ENCODE assay signal across 19 mouse cellular contexts in the genomic region with DNA sequence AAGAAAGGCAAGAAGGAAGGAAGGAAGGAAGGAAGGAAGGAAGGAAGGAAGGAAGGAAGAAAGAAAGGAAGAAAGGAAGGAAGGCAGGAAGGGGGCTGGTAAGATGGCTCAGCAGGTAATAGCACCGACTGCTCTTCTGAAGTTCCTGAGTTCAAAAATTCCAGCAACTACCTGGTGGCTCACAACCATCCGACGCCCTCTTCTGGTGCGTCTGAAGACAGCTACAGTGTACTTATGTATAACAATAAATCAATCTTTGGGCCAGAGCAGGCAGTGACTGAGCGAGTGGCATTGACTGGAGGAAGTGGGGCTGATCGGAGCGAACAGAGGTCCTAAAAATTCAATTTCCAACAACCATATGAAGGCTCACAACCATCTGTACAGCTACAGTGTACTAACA. TPM values are rescaled to one million over a fixed set of nuclear protein-coding genes. Genes with fewer than 3 reads are reported as not detected.
DNase-seq lines count a peak whose midpoint lies in the region; ATAC-seq and TF ChIP-seq lines count a peak whose summit lies in the region.
"Not testable (repeated sequence)": the region's sequence is repeated elsewhere in the genome, so short reads cannot be mapped to it uniquely, and the experiment has no call there.
"Had no signal": no experiment of that assay in that cellular context is flagged by ENCODE, and none has a peak within 500 bp of the region (broad histone marks: within the 10 kb centered on the region; RNA-seq: fewer than 3 reads in every experiment).

No protein-coding gene starts in this region.

- not testable (repeated sequence) for H3K9me3 ChIP-seq in ES-E14 (ENCODE audit: control insufficient read depth, insufficient read depth, low read depth, low read length); hindbrain, embryonic 10.5 days; kidney, postnatal 0 days (replicated peaks; ENCODE audit: low read length); limb, embryonic 10.5 days (replicated peaks)

- WGBS in hindbrain, embryonic 10.5 days = 33% methylated on average over 7 of the region's 7 CpGs
- 29% methylated on average over 7 of the region's 7 CpGs for whole genome bisulfite sequencing in kidney, postnatal 0 days
- 32% methylated on average over 7 of the region's 7 CpGs for WGBS in limb, embryonic 10.5 days

- H3K36me3 ChIP-seq in ES-E14 (ENCODE audit: control insufficient read depth, insufficient read depth, low read length, poor library complexity, severe bottlenecking); hindbrain, embryonic 10.5 days; kidney, postnatal 0 days (ENCODE audit: insufficient read depth, low read length); limb, embryonic 10.5 days: not testable (repeated sequence)

- H3K27ac ChIP-seq in ES-E14 (ENCODE audit: insufficient read depth, low read depth, low read length, poor library complexity, severe bottlenecking); hindbrain, embryonic 10.5 days; kidney, postnatal 0 days; limb, embryonic 10.5 days: not testable (repeated sequence)

- TF ChIP-seq POLR2A in brain, embryonic 14.5 days (IDR thresholded peaks at IDR 0.05; ENCODE audit: borderline replicate concordance, extremely low read depth, insufficient read depth, insufficient read length, poor library complexity, severe bottlenecking) = not testable (repeated sequence)

- not testable (repeated sequence) for H3K27me3 ChIP-seq in hindbrain, embryonic 10.5 days (ENCODE audit: insufficient read depth, poor library complexity, severe bottlenecking); kidney, postnatal 0 days (ENCODE audit: insufficient read depth, low read length); limb, embryonic 10.5 days (ENCODE audit: low read depth, poor library complexity, severe bottlenecking)

- not testable (repeated sequence) for ATAC-seq in kidney, postnatal 0 days (replicated peaks; ENCODE audit: low FRiP score, low read depth)

- DNase-seq in ES-E14 (ENCODE audit: low read depth, low spot score) = peak; percentile 24
- peak; percentile 50 for DNase-seq in brain, embryonic 14.5 days (ENCODE audit: low read depth)
- peak; percentile 23 for DNase-seq in embryo, embryonic 11 days
- peak; percentile 8 for DNase-seq in hindbrain, embryonic 10.5 days (ENCODE audit: low spot score)
- DNase-seq in kidney, postnatal 0 days (ENCODE audit: low spot score) = peak; percentile 12
- peak; percentile 28 for DNase-seq in limb, embryonic 10.5 days (ENCODE audit: low spot score)
- DNase-seq in retina, embryonic 14.5 days (ENCODE audit: low spot score) = peak; percentile 57
- DNase-seq in urinary bladder, postnatal 14 days (ENCODE audit: low spot score) = peak; percentile 12

- H3K4me2 ChIP-seq in kidney, postnatal 0 days (ENCODE audit: low read length) = not testable (repeated sequence)

- in situ Hi-C loops in ES-E14 (cut with MboI; ENCODE audit: low sequenced_read_pairs in 2 of 2, unreplicated experiment in 2 of 2) = not testable (repeated sequence)

- H3K4me1 ChIP-seq in ES-E14 (ENCODE audit: control insufficient read depth in 2 of 2, insufficient read depth in 2 of 2, low read length in 2 of 2, poor library complexity in 1 of 2); hindbrain, embryonic 10.5 days (replicated peaks); kidney, postnatal 0 days (replicated peaks; ENCODE audit: insufficient read depth, low read length); limb, embryonic 10.5 days: not testable (repeated sequence)

- not testable (repeated sequence) for H3K9ac ChIP-seq in ES-E14 (ENCODE audit: insufficient read depth, low read depth, low read length, poor library complexity, severe bottlenecking); kidney, postnatal 0 days (ENCODE audit: low read depth, low read length)

- peak; percentile 39; the same call in 1 of the 2 replicates for TF ChIP-seq CTCF in brain, embryonic 14.5 days (IDR thresholded peaks at IDR 0.05; ENCODE audit: borderline replicate concordance, extremely low read depth, insufficient read depth, insufficient read length)
- peak; percentile 54 for TF ChIP-seq CTCF in kidney, postnatal 0 days (IDR thresholded peaks at IDR 0.05; ENCODE audit: low read depth)

- H3K4me3 ChIP-seq in ES-E14 (ENCODE audit: insufficient read depth in 1 of 2, low read depth in 1 of 2, low read length in 2 of 2, poor library complexity in 1 of 2, severe bottlenecking in 1 of 2); hindbrain, embryonic 10.5 days; kidney, postnatal 0 days (replicated peaks; ENCODE audit: low read depth, low read length); limb, embryonic 10.5 days: not testable (repeated sequence)

TF ChIP-seq in ES-E14, 5 proteins besides CTCF, POLR2A, EP300 and RAD21:
- TF ChIP-seq ZC3H11A (IDR thresholded peaks at IDR 0.05; ENCODE audit: borderline replicate concordance, low read depth, low read length) = 0 out of 2 replicates have a peak, but pooled peaks have one; percentile 16

RNA-seq across cellular contexts. Expression of a gene that starts 15.6 kb away (rescaled TPM):
- 0.13 TPM in 1 of 2 replicates, not detected in the other for total RNA-seq in ES-E14 (2012; rRNA removed)
- polyA plus RNA-seq in brain, embryonic 14.5 days (2012; rRNA removed) = not detected in 2 replicates
- not detected in 2 replicates for polyA plus RNA-seq in hindbrain, embryonic 10.5 days (2016; fragmentation: Nextera tagmentation; extraction: Ambion mirVana)
- not detected in 2 replicates for polyA plus RNA-seq in kidney, postnatal 0 days (2015; fragmentation: Nextera tagmentation; extraction: Ambion mirVana)
- polyA plus RNA-seq in limb, embryonic 10.5 days (2016; fragmentation: Nextera tagmentation; extraction: Ambion mirVana) = not detected in 2 replicates
- total RNA-seq: gastrocnemius, postnatal 14 days; heart, postnatal 14 days; layer of hippocampus, postnatal 25 days; left cerebral cortex, postnatal 36 days had no signal
- polyA plus RNA-seq: heart, embryonic 10.5 days; hindbrain, embryonic 16.5 days; kidney, embryonic 16.5 days; liver, embryonic 13.5 days; midbrain, embryonic 10.5 days; neural tube, embryonic 15.5 days; stomach, embryonic 15.5 days had no signal

RNA-seq across cellular contexts. Expression of a gene that starts 27.5 kb away (rescaled TPM):
- total RNA-seq in ES-E14 (2012; rRNA removed) = not detected in 2 replicates
- polyA plus RNA-seq in brain, embryonic 14.5 days (2012; rRNA removed) = not detected in 2 replicates
- not detected in 2 replicates for polyA plus RNA-seq in hindbrain, embryonic 10.5 days (2016; fragmentation: Nextera tagmentation; extraction: Ambion mirVana)
- polyA plus RNA-seq in kidney, postnatal 0 days (2015; fragmentation: Nextera tagmentation; extraction: Ambion mirVana) = not detected in 2 replicates
- not detected in 2 replicates for polyA plus RNA-seq in limb, embryonic 10.5 days (2016; fragmentation: Nextera tagmentation; extraction: Ambion mirVana)
- total RNA-seq: gastrocnemius, postnatal 14 days; heart, postnatal 14 days; layer of hippocampus, postnatal 25 days; left cerebral cortex, postnatal 36 days had no signal
- polyA plus RNA-seq: heart, embryonic 10.5 days; hindbrain, embryonic 16.5 days; kidney, embryonic 16.5 days; liver, embryonic 13.5 days; midbrain, embryonic 10.5 days; neural tube, embryonic 15.5 days; stomach, embryonic 15.5 days had no signal

RNA-seq across cellular contexts. Expression of a gene that starts 29.5 kb away (rescaled TPM):
- total RNA-seq in ES-E14 (2012; rRNA removed) = not detected in 2 replicates
- not detected in 2 replicates for polyA plus RNA-seq in brain, embryonic 14.5 days (2012; rRNA removed)
- polyA plus RNA-seq in hindbrain, embryonic 10.5 days (2016; fragmentation: Nextera tagmentation; extraction: Ambion mirVana) = not detected in 2 replicates
- not detected in 2 replicates for polyA plus RNA-seq in kidney, postnatal 0 days (2015; fragmentation: Nextera tagmentation; extraction: Ambion mirVana)
- not detected in 2 replicates for polyA plus RNA-seq in limb, embryonic 10.5 days (2016; fragmentation: Nextera tagmentation; extraction: Ambion mirVana)
- total RNA-seq: gastrocnemius, postnatal 14 days; heart, postnatal 14 days; layer of hippocampus, postnatal 25 days; left cerebral cortex, postnatal 36 days had no signal
- polyA plus RNA-seq: heart, embryonic 10.5 days; hindbrain, embryonic 16.5 days; kidney, embryonic 16.5 days; liver, embryonic 13.5 days; midbrain, embryonic 10.5 days; neural tube, embryonic 15.5 days; stomach, embryonic 15.5 days had no signal
